Mouse (Mus musculus) mammary gland, adult 2 months (tissue): ENCODE measurements around the gene Ddx3x. TPM values are rescaled to one million over a fixed set of nuclear protein-coding genes. Genes with fewer than 3 reads are reported as not detected.

ENCODE experiments used
- polyA plus RNA-seq: library from polyadenylated mRNA; depleted of rRNA; stranded (reverse); fragments of >200 nt; gene quantifications from 2 replicates; pipeline ENCODE4 v1.2.3, GENCODE M21; 2012; ENCODE audit warnings: low replicate concordance; rRNA removed

The Ddx3x gene
- polyA plus RNA-seq, result 14.2 and 23.7 TPM in 2 replicates

GRCm38 (mm10) chrX:13280409-13281328, at the start of gene Ddx3x:
Gene Ddx3x, plus strand, starts transcription at chrX:13280970.

Other genes with a start within 250 kb of the Ddx3x start
- 7.0 and 14.5 TPM in 2 replicates for gene Usp9x, start 209.5 kb upstream of the Ddx3x start, polyA plus RNA-seq
- 0.16 and 0.36 TPM in 2 replicates for gene Nyx, start 185.1 kb downstream of the Ddx3x start, polyA plus RNA-seq